Mouse (Mus musculus): ENCODE measurements around the gene Erfe. TPM values are rescaled to one million over a fixed set of nuclear protein-coding genes. Genes with fewer than 3 reads are reported as not detected.
A peak's percentile ranks its signal among the peaks of the same experiment; 100 is the strongest.

The Erfe gene
- polyA plus RNA-seq, 1 experiment from 2014 or later = 3.1 TPM

DNA sequence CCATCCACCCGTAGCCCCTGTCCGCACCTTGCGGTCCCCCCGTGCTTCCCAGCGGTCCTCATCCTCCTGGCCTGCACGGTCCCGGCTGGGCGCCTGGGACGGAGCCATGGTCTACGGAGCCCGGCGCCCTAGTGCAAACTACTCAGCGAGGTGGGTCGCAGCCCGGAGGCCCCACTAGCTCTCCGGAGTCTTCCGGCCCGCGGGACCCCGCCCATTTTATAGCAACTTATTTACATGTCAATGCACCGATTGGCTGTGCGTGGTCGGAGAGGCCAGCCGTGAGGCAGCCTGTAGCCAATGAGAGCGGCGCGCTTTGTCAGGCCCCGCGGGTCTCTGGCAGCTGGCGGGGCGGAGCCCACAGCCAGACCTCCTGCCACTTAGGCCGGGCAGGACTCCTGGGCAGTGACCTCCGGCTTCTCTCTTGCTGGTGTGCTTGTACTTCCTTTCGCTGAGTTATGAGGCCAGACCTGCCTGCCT, 46.8 kb downstream of the Erfe start:
- H3K27me3 ChIP-seq (replicated peaks; ENCODE audit: control insufficient read depth, insufficient read depth, low read length) = no peaks in the 10 kb centered on the region
- H3K9ac ChIP-seq (ENCODE audit: low read depth, low read length) = peak overlapping the region; percentile 90
- H3K4me2 ChIP-seq = peak overlapping the region; percentile 99
- no peaks in the 10 kb centered on the region for H3K9me3 ChIP-seq (ENCODE audit: control insufficient read depth, low read length)
- H3K36me3 ChIP-seq (ENCODE audit: control insufficient read depth, insufficient read depth, low read length) = no peaks in the 10 kb centered on the region
- H3K4me3 ChIP-seq (ENCODE audit: low read depth, low read length) = peak overlapping the region; percentile 79
- ATAC-seq (replicated peaks; ENCODE audit: low FRiP score) (peak; percentile 95), DNase-seq (ENCODE audit: low spot score) (peak; percentile 91)
- H3K4me1 ChIP-seq (replicated peaks; ENCODE audit: control insufficient read depth, insufficient read depth, low read length) = peaks cover 12% of the 10 kb centered on the region
- H3K27ac ChIP-seq (ENCODE audit: low read depth, low read length) = peak overlapping the region; percentile 75
- WGBS = under 1% methylated on average over 34 of the region's 34 CpGs

DNA sequence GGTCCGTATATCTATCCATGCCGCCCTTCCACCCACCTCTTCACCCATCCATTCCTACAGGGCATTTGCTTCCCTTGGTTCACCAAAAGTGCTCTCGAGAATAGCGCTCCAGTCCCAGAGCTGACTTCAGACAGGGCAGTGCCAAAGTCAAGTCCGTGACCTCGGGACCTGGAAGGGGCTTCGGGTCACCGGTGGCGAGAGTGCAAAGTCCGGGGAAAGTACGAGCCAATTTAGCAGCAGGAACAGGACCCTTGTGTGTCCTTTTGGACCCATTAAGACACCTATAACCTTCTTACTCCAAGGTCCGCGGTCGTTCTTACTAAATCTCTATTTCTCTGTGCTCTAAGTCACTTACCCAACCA, 47.3 kb downstream of the Erfe start:
- DNase-seq (ENCODE audit: low spot score) = no peak
- H3K27ac ChIP-seq (ENCODE audit: low read depth, low read length) = peak overlapping the region; percentile 59
- peak overlapping the region; percentile 60 for H3K9ac ChIP-seq (ENCODE audit: low read depth, low read length)
- H3K9me3 ChIP-seq (ENCODE audit: control insufficient read depth, low read length) = no peaks in the 10 kb centered on the region
- ATAC-seq (replicated peaks; ENCODE audit: low FRiP score) = peak; percentile 9; the same call in 1 of the 2 replicates
- H3K4me2 ChIP-seq = peak overlapping the region; percentile 99
- WGBS = 0% methylated on average over 14 of the region's 14 CpGs
- no peaks in the 10 kb centered on the region for H3K27me3 ChIP-seq (replicated peaks; ENCODE audit: control insufficient read depth, insufficient read depth, low read length)
- peak overlapping the region; percentile 79 for H3K4me3 ChIP-seq (ENCODE audit: low read depth, low read length)
- H3K4me1 ChIP-seq (replicated peaks; ENCODE audit: control insufficient read depth, insufficient read depth, low read length) = peaks cover 12% of the 10 kb centered on the region
- no peaks in the 10 kb centered on the region for H3K36me3 ChIP-seq (ENCODE audit: control insufficient read depth, insufficient read depth, low read length)

DNA sequence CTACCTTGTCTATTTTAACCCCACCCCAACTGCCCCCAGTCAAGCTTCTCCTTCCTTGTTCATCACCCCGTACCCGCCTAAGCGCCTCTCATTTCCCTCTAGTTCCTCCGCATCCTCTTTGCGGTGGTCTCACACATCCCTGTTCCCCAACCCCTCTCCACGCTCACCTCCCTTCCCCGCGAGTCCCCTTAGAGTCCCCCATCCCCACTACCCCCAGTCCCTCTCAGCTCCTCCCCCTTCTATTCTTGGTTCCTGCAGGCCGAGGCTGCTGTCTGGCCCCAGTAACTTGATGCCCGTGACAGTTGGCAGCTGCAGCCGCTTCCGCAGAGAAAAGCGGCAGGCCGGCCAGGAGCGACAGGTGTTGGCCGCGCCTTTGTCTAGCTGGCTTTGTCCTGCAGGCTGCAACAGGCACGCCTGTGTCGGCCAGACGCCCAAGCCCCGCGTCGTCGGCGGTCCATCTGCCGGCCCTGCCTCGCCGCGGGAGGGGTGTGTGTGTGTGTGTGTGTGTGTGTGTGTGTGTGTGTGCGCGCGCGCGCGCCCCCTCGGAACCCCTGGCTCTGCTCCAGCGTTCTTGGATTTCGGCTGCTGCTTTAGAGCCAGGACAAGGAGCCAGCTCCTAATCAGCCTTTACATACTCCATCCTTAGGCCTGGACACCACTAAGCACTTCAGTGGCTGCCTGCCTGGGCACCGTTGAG, 47.8 kb downstream of the Erfe start, which contains the start of gene Hes6:
TSS of gene Hes6 (minus strand) at position 141 of the 697 bp plus-strand sequence.
- Histone ChIP-seq H3K27me3 (replicated peaks; ENCODE audit: control insufficient read depth, insufficient read depth, low read length) (no peaks in the 10 kb centered on the region), H3K9me3 (ENCODE audit: control insufficient read depth, low read length) (no peaks in the 10 kb centered on the region), H3K4me3 (ENCODE audit: low read depth, low read length) (peak within 1 kb of the TSS; percentile 79), H3K9ac (ENCODE audit: low read depth, low read length) (peak within 1 kb of the TSS; percentile 90), H3K27ac (ENCODE audit: low read depth, low read length) (peak within 1 kb of the TSS; percentile 75), H3K36me3 (ENCODE audit: control insufficient read depth, insufficient read depth, low read length) (no peaks in the 10 kb centered on the region), H3K4me2 (peak within 1 kb of the TSS; percentile 99), H3K4me1 (replicated peaks; ENCODE audit: control insufficient read depth, insufficient read depth, low read length) (peaks cover 12% of the 10 kb centered on the region)
- ATAC-seq (replicated peaks; ENCODE audit: low FRiP score) (no peak), DNase-seq (ENCODE audit: low spot score) (peak; percentile 73)
- WGBS = under 1% methylated on average over 35 of the region's 39 CpGs

DNA sequence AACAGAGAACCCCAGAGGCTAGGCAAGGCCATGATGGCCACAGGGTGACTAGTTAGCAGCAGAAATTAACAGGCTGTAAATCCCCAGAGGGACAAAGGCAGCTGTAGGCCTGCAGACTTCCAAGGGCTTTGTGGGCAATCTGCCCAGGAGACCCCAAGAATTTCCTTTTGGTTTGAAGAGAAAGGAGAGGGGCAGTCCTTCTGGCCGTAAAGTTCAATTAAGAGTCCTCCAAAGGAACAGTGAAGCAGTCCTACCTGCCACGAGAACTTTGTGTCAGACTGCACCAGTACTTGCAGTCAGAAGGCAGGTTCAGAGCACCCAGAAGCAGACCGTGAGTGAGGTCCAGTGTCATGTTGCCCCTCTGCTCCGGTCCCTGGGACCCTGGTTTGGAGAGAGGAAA, 48.7 kb downstream of the Erfe start:
- Histone ChIP-seq H3K27me3 (replicated peaks; ENCODE audit: control insufficient read depth, insufficient read depth, low read length) (no peaks in the 10 kb centered on the region), H3K4me3 (ENCODE audit: low read depth, low read length) (no peak overlapping the region), H3K27ac (ENCODE audit: low read depth, low read length) (no peak overlapping the region), H3K4me1 (replicated peaks; ENCODE audit: control insufficient read depth, insufficient read depth, low read length) (peaks cover 12% of the 10 kb centered on the region), H3K36me3 (ENCODE audit: control insufficient read depth, insufficient read depth, low read length) (no peaks in the 10 kb centered on the region), H3K9ac (ENCODE audit: low read depth, low read length) (no peak overlapping the region), H3K9me3 (ENCODE audit: control insufficient read depth, low read length) (no peaks in the 10 kb centered on the region), H3K4me2 (no peak overlapping the region)
- WGBS = 70% methylated on average over 4 of the region's 4 CpGs
- DNase-seq (ENCODE audit: low spot score) (no peak), ATAC-seq (replicated peaks; ENCODE audit: low FRiP score) (no peak)

DNA sequence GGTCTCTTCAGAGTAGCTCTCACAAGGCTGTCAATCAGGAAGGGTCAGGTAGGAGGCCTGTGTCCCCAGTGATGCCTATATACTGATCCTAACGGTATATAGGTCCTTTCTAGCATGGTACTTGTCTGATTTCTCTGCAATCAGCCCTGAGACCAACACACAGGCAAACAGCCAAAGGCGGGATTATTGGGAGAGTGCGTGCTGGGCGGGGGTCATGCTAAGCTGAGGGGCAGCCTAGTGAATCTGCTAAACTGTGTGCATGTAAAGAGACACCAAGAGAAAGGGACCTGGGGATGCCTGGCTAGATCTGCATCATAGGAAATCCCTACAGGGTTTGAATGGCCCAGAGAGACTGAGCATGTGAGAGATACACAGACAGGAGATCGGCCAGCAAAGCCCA, 49.1 kb downstream of the Erfe start:
- H3K9ac ChIP-seq (ENCODE audit: low read depth, low read length) = no peak overlapping the region
- peaks cover 12% of the 10 kb centered on the region for H3K4me1 ChIP-seq (replicated peaks; ENCODE audit: control insufficient read depth, insufficient read depth, low read length)
- 82% methylated on average over 5 of the region's 5 CpGs for WGBS
- H3K4me3 ChIP-seq (ENCODE audit: low read depth, low read length) = no peak overlapping the region
- ATAC-seq (replicated peaks; ENCODE audit: low FRiP score) (no peak), DNase-seq (ENCODE audit: low spot score) (no peak)
- no peaks in the 10 kb centered on the region for H3K9me3 ChIP-seq (ENCODE audit: control insufficient read depth, low read length)
- H3K36me3 ChIP-seq (ENCODE audit: control insufficient read depth, insufficient read depth, low read length) = no peaks in the 10 kb centered on the region
- no peaks in the 10 kb centered on the region for H3K27me3 ChIP-seq (replicated peaks; ENCODE audit: control insufficient read depth, insufficient read depth, low read length)
- H3K4me2 ChIP-seq = no peak overlapping the region
- H3K27ac ChIP-seq (ENCODE audit: low read depth, low read length) = no peak overlapping the region

DNA sequence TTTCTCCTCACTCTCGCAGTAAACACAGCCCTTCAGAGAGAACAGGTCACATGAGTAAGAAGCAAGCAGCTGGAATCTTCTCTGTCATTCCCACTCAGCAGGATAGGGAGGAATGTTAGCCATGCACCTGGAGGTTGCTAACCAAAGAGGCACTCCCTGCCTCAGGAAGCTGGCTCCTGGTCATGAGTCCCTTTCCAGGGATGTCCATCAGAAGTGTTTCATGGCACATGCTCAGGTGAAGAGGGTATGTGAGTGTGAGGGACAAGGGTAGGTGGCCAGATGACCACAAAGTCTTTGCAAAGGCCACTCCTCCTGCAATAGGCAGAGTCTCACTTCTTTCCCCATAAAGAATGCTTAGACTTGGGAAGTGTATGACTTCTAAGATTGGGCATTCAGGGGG, 51.8 kb downstream of the Erfe start:
- H3K27ac ChIP-seq (ENCODE audit: low read depth, low read length) = no peak overlapping the region
- DNase-seq (ENCODE audit: low spot score) = no peak
- no peak overlapping the region for H3K9ac ChIP-seq (ENCODE audit: low read depth, low read length)
- H3K4me1 ChIP-seq (replicated peaks; ENCODE audit: control insufficient read depth, insufficient read depth, low read length) = peaks cover 5% of the 10 kb centered on the region; the same call in 1 of the 2 replicates
- H3K27me3 ChIP-seq (replicated peaks; ENCODE audit: control insufficient read depth, insufficient read depth, low read length) = no peaks in the 10 kb centered on the region
- H3K4me2 ChIP-seq = no peak overlapping the region
- H3K36me3 ChIP-seq (ENCODE audit: control insufficient read depth, insufficient read depth, low read length) = no peaks in the 10 kb centered on the region; the same call in 1 of the 2 replicates
- no peak for ATAC-seq (replicated peaks; ENCODE audit: low FRiP score)
- WGBS = 52% methylated on average over 1 of the region's 1 CpGs
- H3K4me3 ChIP-seq (ENCODE audit: low read depth, low read length) = no peak overlapping the region
- H3K9me3 ChIP-seq (ENCODE audit: control insufficient read depth, low read length) = no peaks in the 10 kb centered on the region

DNA sequence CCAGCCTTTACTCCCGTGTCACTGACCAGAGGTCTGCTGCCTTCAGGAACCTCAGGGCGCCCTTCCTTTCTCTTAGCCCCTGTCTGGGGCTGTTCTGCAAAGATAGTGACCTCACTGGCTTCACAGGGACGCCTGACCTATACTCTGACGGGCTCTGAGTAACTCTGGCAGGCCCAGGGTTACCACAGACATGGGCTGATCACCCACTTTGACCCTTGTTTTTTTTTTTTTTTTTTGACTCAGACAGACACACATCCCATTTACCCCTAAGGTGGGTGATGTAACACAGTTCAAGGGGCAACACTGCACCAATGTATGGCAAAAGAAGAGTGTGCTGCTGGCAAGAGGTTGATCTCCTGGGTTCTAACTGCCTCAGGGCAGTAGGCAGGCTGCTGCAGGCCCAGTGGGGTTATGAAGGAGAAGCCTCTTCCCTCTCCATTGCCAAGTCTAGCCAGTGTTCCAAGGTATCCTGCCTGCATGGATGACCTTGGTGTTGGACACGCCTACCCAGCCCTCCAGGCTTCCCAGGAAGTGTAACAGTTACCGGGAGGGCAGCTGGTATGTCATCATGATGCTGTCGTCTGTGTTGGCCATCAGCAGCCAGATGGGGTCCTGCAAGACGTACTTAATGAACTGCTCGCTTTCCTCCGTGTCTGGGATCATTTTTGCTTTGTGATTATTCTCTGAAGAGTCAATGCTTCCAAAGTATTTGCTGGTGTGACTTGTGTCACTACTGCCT, 53.8 kb downstream of the Erfe start:
- H3K4me3 ChIP-seq (ENCODE audit: low read depth, low read length) = no peak overlapping the region
- no peaks in the 10 kb centered on the region for H3K9me3 ChIP-seq (ENCODE audit: control insufficient read depth, low read length)
- no peaks in the 10 kb centered on the region for H3K4me1 ChIP-seq (replicated peaks; ENCODE audit: control insufficient read depth, insufficient read depth, low read length)
- H3K27ac ChIP-seq (ENCODE audit: low read depth, low read length) = no peak overlapping the region
- H3K4me2 ChIP-seq = no peak overlapping the region
- no peaks in the 10 kb centered on the region for H3K27me3 ChIP-seq (replicated peaks; ENCODE audit: control insufficient read depth, insufficient read depth, low read length)
- H3K36me3 ChIP-seq (ENCODE audit: control insufficient read depth, insufficient read depth, low read length) = no peaks in the 10 kb centered on the region; the same call in 1 of the 2 replicates
- WGBS = 70% methylated on average over 10 of the region's 10 CpGs
- DNase-seq (ENCODE audit: low spot score) (no peak), ATAC-seq (replicated peaks; ENCODE audit: low FRiP score) (no peak)
- H3K9ac ChIP-seq (ENCODE audit: low read depth, low read length) = no peak overlapping the region

DNA sequence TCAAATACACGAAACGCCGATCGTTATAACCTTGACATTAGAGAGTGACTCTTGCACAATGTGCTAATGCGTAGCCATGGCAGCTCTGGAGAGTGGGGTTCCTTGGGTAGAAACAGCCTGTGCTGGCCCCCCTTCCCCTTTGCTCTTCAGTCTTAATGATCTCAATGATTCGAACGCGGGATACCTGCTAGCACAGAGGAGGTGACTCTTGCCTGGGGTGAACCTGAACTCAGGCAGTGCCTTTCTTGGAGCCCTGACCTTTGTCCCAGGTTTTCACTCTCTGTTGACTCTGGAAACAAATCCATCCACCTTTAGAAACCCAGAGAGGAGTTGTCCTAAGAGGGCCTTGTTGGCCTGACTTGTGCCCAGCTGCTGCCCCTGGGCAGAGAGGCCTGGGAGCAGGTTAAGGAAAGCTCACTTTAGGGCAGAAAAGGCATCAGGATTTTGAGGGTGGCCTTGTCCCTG, 54.4 kb downstream of the Erfe start:
- WGBS = 90% methylated on average over 8 of the region's 8 CpGs
- Histone ChIP-seq H3K9ac (ENCODE audit: low read depth, low read length) (no peak overlapping the region), H3K36me3 (ENCODE audit: control insufficient read depth, insufficient read depth, low read length) (no peaks in the 10 kb centered on the region; the same call in 1 of the 2 replicates), H3K27ac (ENCODE audit: low read depth, low read length) (no peak overlapping the region), H3K4me1 (replicated peaks; ENCODE audit: control insufficient read depth, insufficient read depth, low read length) (no peaks in the 10 kb centered on the region), H3K9me3 (ENCODE audit: control insufficient read depth, low read length) (no peaks in the 10 kb centered on the region), H3K27me3 (replicated peaks; ENCODE audit: control insufficient read depth, insufficient read depth, low read length) (no peaks in the 10 kb centered on the region), H3K4me2 (no peak overlapping the region), H3K4me3 (ENCODE audit: low read depth, low read length) (no peak overlapping the region)
- no peak for DNase-seq (ENCODE audit: low spot score)
- no peak for ATAC-seq (replicated peaks; ENCODE audit: low FRiP score)
